25 mouse cellular contexts compared by ENCODE assay signal in genomic region chr14:54183873-54184272, GRCm38 (mm10).
DNase-seq lines count a peak whose midpoint lies in the region; ATAC-seq and TF ChIP-seq lines count a peak whose summit lies in the region.
"Had no signal": no experiment of that assay in that cellular context is flagged by ENCODE, and none has a peak within 500 bp of the region (broad histone marks: within the 10 kb centered on the region; RNA-seq: fewer than 3 reads in every experiment).

No protein-coding gene starts in this region.

- no peak for TF ChIP-seq CTCF in lung, embryonic 14.5 days (IDR thresholded peaks at IDR 0.05; ENCODE audit: low read depth)

- H3K9me3 ChIP-seq in lung, embryonic 14.5 days (ENCODE audit: low read depth, low read length): no peaks in the 10 kb centered on the region
- no peaks in the 10 kb centered on the region for H3K9me3 ChIP-seq in neural tube, embryonic 13.5 days
- no peaks in the 10 kb centered on the region for H3K9me3 ChIP-seq in midbrain, embryonic 16.5 days (replicated peaks; ENCODE audit: control insufficient read depth, low read length, poor library complexity, severe bottlenecking)
- H3K9me3 ChIP-seq: embryonic facial prominence, embryonic 12.5 days; forebrain, embryonic 13.5 days; limb, embryonic 13.5 days; liver, embryonic 12.5 days had no signal

- ATAC-seq in lung, embryonic 14.5 days (ENCODE audit: insufficient read depth): 0 out of 2 replicates have a peak, but pooled peaks have one; percentile 48
- ATAC-seq in neural tube, embryonic 13.5 days (ENCODE audit: low read depth): no peak
- ATAC-seq in midbrain, embryonic 16.5 days: no peak
- ATAC-seq: activated CD4-positive, CD25-positive, alpha-beta regulatory T cell, adult 4 months; forebrain, embryonic 13.5 days; liver, embryonic 12.5 days had no signal

- H3K36me3 ChIP-seq in lung, embryonic 14.5 days (ENCODE audit: insufficient read depth): no peaks in the 10 kb centered on the region
- H3K36me3 ChIP-seq in neural tube, embryonic 13.5 days: no peaks in the 10 kb centered on the region
- H3K36me3 ChIP-seq in midbrain, embryonic 16.5 days (ENCODE audit: control insufficient read depth, insufficient read depth, low read length): no peaks in the 10 kb centered on the region
- H3K36me3 ChIP-seq: embryonic facial prominence, embryonic 12.5 days; limb, embryonic 13.5 days; liver, embryonic 12.5 days had no signal

- no peak overlapping the region for H3K27ac ChIP-seq in lung, embryonic 14.5 days (ENCODE audit: low read depth)
- H3K27ac ChIP-seq in neural tube, embryonic 13.5 days (replicated peaks): peak overlapping the region; percentile 77; the same call in 1 of the 2 replicates
- peak overlapping the region; percentile 65; the same call in 1 of the 2 replicates for H3K27ac ChIP-seq in midbrain, embryonic 16.5 days (ENCODE audit: low read length)
- H3K27ac ChIP-seq: embryonic facial prominence, embryonic 12.5 days; forebrain, embryonic 13.5 days; layer of hippocampus, adult 2 months; limb, embryonic 13.5 days; liver, embryonic 12.5 days; macrophage had no signal

- no peaks in the 10 kb centered on the region for H3K27me3 ChIP-seq in lung, embryonic 14.5 days (ENCODE audit: insufficient read depth, low read length)
- H3K27me3 ChIP-seq in neural tube, embryonic 13.5 days: no peaks in the 10 kb centered on the region
- H3K27me3 ChIP-seq in midbrain, embryonic 16.5 days (ENCODE audit: control insufficient read depth, insufficient read depth, low read depth, low read length): no peaks in the 10 kb centered on the region
- H3K27me3 ChIP-seq: embryonic facial prominence, embryonic 12.5 days; forebrain, embryonic 13.5 days had no signal

- H3K4me1 ChIP-seq in lung, embryonic 14.5 days (ENCODE audit: insufficient read depth): peaks cover 20% of the 10 kb centered on the region
- H3K4me1 ChIP-seq in neural tube, embryonic 13.5 days (replicated peaks): peaks cover 46% of the 10 kb centered on the region
- H3K4me1 ChIP-seq in midbrain, embryonic 16.5 days (ENCODE audit: control insufficient read depth, insufficient read depth, low read length): peaks cover 45% of the 10 kb centered on the region
- H3K4me1 ChIP-seq: embryonic facial prominence, embryonic 12.5 days; liver, embryonic 12.5 days had no signal

- H3K4me2 ChIP-seq in lung, embryonic 14.5 days: no peak overlapping the region
- no peak overlapping the region for H3K4me2 ChIP-seq in neural tube, embryonic 13.5 days
- no peak overlapping the region for H3K4me2 ChIP-seq in midbrain, embryonic 16.5 days (ENCODE audit: low read length)
- H3K4me2 ChIP-seq: embryonic facial prominence, embryonic 12.5 days; forebrain, embryonic 13.5 days; limb, embryonic 13.5 days; liver, embryonic 12.5 days had no signal

- 43% methylated on average over 3 of the region's 3 CpGs for WGBS in lung, embryonic 14.5 days
- 66% methylated on average over 3 of the region's 3 CpGs for whole genome bisulfite sequencing in neural tube, embryonic 13.5 days
- WGBS in midbrain, embryonic 16.5 days: 55% methylated on average over 3 of the region's 3 CpGs

- peak; percentile 16 to 22 for DNase-seq in cerebellum, postnatal 10 days
- no peak for DNase-seq in cerebellum, postnatal 36 days
- peak; percentile 82 for DNase-seq in lung, embryonic 14.5 days
- no peak for DNase-seq in lung, postnatal 4 days
- DNase-seq in neural tube, embryonic 10.5 days (ENCODE audit: extremely low spot score, low spot score): no peak
- DNase-seq in ovary, postnatal 10 days (ENCODE audit: low spot score): no peak
- DNase-seq: adrenal gland, adult 8-10 months; cerebellum, adult 11-12 months; cerebellum, postnatal 14 days; heart, postnatal 4 days; kidney, adult 11 months; layer of hippocampus, postnatal 36 days; right cerebral cortex, postnatal 25 days; spleen, adult 18-20 months; thymus, postnatal 25 days had no signal

- no peak overlapping the region for H3K4me3 ChIP-seq in lung, embryonic 14.5 days (ENCODE audit: low read depth, low read length)
- H3K4me3 ChIP-seq in neural tube, embryonic 13.5 days: no peak overlapping the region
- no peak overlapping the region for H3K4me3 ChIP-seq in midbrain, embryonic 16.5 days (ENCODE audit: low read depth, low read length)
- H3K4me3 ChIP-seq: embryonic facial prominence, embryonic 12.5 days; erythroblast, embryonic 14.5 days; forebrain, embryonic 13.5 days; layer of hippocampus, adult 2 months; limb, embryonic 13.5 days; liver, embryonic 12.5 days had no signal

- no peak overlapping the region for H3K9ac ChIP-seq in lung, embryonic 14.5 days
- no peak overlapping the region for H3K9ac ChIP-seq in neural tube, embryonic 13.5 days
- no peak overlapping the region for H3K9ac ChIP-seq in midbrain, embryonic 16.5 days (ENCODE audit: low read depth, low read length)
- H3K9ac ChIP-seq: embryonic facial prominence, embryonic 12.5 days; forebrain, embryonic 13.5 days; limb, embryonic 13.5 days; liver, embryonic 12.5 days had no signal

Comparison
In these comparisons a context has a peak if more than half of its experiments do, and no peak if none do; other contexts are left out.
1. DNase-seq: peak in cerebellum, postnatal 10 days (2 of 2) and lung, embryonic 14.5 days (single experiment); none in cerebellum, postnatal 36 days (0 of 2), lung, postnatal 4 days (0 of 2), neural tube, embryonic 10.5 days (single experiment) and ovary, postnatal 10 days (single experiment).